Mouse (Mus musculus) CD8-positive naive resting alpha-beta T cell, adult 2 months (primary cell): ENCODE measurements around the gene Clps.
A peak's percentile ranks its signal among the peaks of the same experiment; 100 is the strongest.

Experiments
- DNase-seq, 2 experiments: peaks; one replicate each; pipeline ENCODE4 v3.0.0; 2022; ENCODE audit warnings: low read depth in 2 of 2, low spot score in 2 of 2

Gene Clps

DNA sequence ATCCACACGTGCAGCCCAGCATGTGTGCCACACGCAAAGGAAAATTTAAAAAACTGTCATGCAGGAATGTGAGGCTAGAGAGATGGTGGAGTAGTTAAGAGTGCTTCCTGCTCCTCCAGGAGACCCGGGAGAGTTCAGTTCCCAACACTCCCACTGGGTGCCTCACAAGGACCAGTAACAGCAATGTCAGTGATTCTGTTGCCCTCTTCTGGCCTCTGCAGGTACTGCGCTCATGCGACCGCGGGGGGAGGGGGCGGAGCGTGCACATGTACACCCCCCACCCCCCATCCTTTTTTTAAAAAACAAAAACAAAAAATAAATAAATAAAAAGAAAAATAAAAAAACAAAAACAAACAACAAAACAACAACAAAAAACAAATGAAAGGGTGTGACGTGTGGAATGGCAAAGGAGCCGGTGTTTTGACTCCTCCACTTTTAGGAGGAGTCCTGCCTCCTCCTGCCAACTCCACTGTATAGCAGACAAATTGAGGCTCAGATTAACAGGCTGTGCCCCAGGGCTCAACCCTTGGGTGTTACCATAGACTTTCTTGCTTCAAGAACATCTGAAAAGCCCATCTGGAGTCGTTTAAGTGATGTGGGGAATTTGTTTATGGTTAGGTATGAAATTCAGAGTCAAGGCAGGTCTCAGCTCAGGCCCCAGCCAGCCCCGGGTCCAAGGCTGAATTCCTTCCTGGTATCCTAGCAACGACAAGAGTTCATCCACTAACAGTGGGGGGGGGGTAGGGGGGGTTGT, 7.3 kb downstream of the Clps start:
- DNase-seq = peak; percentile 70 to 83

GRCm38 (mm10) chr17:28549111-28549510, 11.5 kb downstream of the Clps start, which contains the start of gene Clpsl2:
Clpsl2 (plus strand) TSS chr17:28549411.
- DNase-seq = no peak

DNA sequence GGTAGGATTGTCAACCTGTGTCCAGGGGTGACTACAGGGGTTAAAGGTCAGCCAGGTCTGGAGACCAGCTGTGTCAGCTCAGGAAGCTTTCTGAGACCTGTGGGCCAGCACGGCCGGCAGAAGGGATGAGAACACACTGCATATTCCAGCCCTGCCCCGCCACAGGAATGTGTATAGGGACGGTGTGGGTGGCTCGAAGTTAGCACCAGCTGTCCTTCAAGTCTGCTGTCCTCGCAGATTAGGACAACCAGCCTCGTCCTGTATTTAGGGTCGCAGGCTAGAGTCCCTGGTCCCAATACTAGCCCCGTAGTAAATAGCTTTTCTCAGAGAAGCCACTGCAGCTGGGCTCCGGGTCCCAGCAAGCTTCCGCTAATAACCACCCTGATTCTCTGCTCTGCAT, 12.0 kb downstream of the Clps start:
- DNase-seq = no peak

GRCm38 (mm10) chr17:28546925-28547324, 13.6 kb downstream of the Clps start:
- peak in 1 of 2 experiments; percentile 33 for DNase-seq

GRCm38 (mm10) chr17:28537881-28538280, 22.7 kb downstream of the Clps start:
- DNase-seq = no peak

GRCm38 (mm10) chr17:28533327-28533726, 27.2 kb downstream of the Clps start:
- DNase-seq = no peak

- no peak for DNase-seq
These were observed 28.0 kb downstream of the Clps start for GRCm38 (mm10) chr17:28532557-28532956.

- no peak for DNase-seq
These were observed 28.6 kb downstream of the Clps start for GRCm38 (mm10) chr17:28531946-28532345.

DNA sequence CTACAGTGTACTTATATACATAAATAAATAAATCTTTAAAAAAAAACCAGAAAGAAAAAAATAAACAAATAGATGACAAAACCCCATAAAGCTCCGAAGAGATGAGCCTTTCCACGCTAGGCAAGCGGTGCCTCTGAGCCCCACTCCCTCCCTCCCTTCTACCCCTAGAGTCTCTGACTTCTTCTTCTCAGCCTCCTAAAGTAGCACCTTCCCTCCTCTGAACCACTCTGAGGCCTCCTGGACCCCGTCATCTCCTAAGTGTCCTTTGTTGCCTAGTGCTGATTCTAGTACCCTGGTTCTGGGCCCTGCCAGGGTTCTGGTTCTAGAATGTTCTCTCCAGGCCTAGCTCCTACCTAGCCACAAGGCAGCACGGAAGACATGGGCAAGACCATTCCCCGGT, 30.1 kb downstream of the Clps start, which contains the start of gene Armc12:
Armc12 (plus strand) TSS at position 301 of the 400 bp plus-strand sequence.
- DNase-seq = no peak

- DNase-seq = no peak
These were observed 31.4 kb downstream of the Clps start for GRCm38 (mm10) chr17:28529116-28529515.

DNA sequence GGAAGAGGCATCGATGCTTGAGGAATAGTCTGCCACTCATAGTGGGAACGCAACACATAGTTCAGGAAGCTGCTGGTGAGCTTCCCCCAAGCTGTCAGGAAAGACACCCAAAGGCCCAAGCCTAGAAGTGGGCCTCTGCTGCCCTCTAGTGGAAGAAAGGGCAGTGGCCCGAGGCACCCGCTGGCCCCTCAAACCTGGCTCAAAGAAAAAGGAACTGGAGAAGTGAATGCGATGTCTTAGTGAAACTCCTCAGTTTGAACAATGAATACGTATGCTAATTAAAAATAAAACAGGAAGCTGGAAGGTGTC, 32.6 kb downstream of the Clps start:
- DNase-seq = peak; percentile 77 to 83

DNA sequence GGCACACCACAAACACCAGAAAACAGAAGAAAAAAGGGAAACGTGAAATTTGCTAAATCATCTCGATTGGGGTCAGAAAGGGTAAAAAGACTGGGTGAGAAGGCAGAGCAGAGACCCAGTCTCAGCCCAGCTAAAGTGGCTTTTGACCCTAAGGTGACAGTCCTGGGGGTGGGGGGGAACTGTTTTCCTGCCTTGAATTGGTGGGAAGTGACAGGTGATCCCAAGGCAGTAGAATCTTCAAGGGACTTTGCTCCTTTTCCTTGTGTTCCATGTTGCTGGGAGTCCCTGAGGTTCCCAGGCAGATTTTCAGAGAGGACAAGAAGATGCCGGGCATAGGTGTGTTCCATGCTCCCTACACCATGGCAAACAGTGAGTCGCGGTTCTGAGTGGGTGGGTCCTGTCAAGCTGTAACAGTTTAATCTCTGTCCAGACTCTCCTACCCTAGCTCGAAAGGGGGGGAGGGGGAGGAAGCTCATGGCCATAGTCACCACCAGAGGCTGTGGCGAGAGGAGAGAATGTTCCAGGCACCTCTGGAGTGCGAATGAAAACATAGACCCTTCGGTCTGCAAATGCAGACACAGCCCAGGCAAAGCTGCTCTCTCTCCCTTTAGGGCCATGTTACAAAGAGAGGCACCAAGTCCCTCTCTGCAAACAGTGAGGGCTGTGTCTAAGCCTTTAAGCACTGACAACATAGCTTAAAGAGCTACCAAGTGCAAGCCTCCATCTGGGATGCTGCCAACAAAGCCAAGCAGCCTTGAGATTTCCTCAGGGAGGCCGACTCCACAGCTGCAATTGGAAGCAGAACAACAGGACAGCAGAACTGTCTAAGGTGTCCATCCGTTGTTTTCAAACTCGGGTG, 33.2 kb downstream of the Clps start:
- DNase-seq = no peak

- DNase-seq = no peak
These were observed 35.6 kb downstream of the Clps start for GRCm38 (mm10) chr17:28524831-28525430.

DNA sequence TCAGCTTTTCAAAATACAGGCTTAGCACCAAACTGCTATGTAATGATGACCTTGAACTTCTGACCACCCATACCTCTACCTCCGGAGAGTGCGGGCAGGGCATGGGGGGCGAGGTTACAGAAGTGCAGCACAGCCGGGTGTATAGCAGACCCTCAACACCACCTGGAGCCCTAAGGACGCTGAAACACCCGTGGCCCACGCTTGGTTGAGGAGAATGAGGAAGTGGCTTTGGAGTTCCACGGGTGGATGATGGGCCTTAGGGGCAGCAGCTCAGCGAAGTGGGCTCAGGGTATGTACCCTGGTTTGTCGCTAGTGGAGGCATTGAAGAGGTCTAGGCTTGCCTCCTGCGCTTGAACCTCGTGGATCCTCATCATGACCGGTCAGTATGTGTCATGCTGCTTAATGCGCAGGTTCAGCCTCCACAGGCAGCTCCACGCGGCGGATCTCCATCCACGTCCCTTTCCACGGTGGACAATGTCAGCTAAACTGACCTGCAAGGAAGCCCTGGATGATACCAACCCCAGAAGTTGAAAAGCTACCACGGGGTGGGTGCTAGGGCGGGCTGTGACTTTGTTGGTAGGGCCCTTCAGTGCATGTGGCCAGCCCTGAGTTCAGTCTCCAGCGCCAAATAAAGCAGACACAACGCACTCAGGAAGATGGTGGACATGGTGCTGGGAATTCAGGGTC, 36.4 kb downstream of the Clps start:
- DNase-seq = peak in 1 of 2 experiments; percentile 15

GRCm38 (mm10) chr17:28523355-28524008, 37.1 kb downstream of the Clps start:
- DNase-seq = no peak

DNA sequence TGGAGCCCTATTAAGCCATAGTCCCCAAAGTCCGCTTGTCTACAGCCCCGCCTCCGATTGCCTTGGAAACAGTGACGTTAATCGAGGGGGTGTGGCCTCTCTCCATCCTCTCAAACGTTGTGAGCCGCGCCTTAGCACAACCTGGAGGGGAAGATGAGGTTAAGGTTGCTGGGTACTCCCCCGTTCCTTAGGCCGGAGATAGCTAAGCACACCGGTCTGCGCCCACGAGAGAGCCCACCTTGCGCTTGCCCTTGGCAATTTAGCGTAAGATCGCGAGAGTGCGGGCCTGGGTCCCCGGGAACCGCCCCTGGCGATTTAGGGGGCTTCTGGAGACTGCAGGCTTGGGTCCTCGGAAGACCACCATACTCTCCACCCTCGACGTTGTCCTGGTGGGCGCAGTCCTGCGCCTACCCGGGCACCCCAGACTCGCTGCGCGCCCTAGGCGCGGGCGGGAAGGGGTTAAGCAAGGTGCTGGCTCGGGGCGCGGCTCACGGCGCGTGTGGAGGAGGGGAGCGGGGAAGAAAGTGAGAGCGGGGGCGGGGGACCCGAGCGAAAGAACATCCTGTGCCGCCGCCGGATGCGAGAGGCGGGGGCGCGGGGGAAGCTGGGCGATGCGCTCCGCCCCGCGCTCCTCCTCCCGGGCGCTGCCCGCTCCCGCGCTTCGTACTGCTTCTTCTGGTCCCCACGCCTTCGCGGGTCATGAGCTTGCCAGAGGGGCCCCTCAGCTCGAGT, 37.8 kb downstream of the Clps start:
- DNase-seq = peak; percentile 87 to 92

DNA sequence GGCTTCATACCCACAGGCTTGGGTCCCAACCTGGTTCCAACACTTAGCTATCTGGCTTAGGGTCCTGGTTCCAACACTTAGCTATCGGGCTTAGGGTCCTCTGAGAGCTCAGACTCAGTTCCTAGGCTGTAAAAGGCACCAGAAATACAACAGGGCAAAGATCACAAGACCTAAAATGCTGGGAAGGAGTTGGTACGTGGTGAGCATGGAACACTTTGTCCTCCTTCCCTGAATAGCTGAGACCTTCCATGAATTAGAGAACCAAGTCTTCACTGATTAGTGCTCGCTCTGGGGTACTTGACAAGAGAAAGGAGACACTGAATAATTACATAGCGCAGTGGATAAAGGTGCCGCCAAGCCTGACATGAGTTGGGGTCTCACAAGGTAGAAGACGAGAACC, 38.6 kb downstream of the Clps start:
- DNase-seq = no peak

DNA sequence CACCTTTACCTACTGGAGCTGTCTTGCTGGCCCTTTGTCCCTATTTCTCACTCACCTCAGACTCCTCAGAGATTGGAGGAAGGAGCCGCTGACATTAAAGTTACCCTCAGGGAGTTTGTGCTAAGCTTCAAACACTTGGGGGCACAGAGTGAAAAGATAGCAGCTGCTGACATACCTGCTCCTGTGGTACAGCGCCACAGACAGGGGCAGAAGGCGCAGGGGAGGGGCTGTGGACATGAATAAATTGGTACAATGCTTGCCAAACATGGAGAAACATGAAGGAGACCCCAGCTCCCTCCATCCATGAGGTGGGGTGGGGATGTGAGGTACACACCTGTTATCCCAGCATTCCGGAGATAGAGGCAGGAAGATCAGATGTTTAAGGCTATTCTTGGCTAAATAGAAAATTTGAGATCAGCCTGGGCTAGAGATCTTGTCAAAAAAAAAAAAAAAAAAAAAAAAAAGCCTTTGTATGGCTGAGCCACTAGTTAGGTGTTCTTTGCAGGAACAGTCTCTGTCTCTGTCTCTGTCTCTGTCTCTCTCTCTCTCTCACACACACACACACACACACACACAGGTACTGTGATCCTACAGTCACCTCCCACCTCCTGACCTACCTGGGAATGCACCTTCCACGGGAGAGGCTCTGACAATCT, 39.4 kb downstream of the Clps start:
- no peak for DNase-seq

GRCm38 (mm10) chr17:28520561-28520960, 40.0 kb downstream of the Clps start:
- DNase-seq = no peak

DNA sequence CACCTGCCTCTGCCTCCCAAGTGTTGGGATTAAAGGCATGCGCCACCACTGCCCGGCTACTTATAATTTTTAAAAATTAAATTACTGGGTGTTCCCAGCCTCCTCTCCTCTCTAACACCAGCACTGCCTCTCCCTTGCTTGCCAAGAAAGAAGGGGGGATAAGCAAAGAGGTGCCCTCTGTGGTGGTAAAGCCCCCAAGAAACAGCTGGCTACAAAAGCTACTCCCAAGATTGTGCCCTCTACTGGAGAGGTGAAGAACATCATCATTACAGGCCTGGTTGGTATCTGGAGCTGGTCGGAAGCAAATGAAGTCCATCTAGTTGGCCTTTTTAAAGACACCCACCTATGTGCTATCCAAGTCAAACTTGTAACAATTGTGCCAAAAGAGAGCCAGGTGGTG, 40.7 kb downstream of the Clps start:
- peak in 1 of 2 experiments; percentile 19 for DNase-seq
